Mouse (Mus musculus) inflammation-experienced regulatory T-cells (primary cell): ENCODE measurements around the gene Olfr1337. TPM values are rescaled to one million over a fixed set of nuclear protein-coding genes. Genes with fewer than 3 reads are reported as not detected.

ENCODE experiments used
- polyA plus RNA-seq, 2 experiments: library from polyadenylated mRNA; unstranded; fragments of 100-300 nt; shearing (Covaris generic); gene quantifications; one replicate each; pipeline ENCODE4 v1.2.1; 2017

Gene Olfr1337
- polyA plus RNA-seq, result not detected

GRCm38 (mm10) chr4:118782486-118782885, at the start of gene Olfr1337:
Olfr1337 (minus strand) TSS chr4:118782586.

DNA sequence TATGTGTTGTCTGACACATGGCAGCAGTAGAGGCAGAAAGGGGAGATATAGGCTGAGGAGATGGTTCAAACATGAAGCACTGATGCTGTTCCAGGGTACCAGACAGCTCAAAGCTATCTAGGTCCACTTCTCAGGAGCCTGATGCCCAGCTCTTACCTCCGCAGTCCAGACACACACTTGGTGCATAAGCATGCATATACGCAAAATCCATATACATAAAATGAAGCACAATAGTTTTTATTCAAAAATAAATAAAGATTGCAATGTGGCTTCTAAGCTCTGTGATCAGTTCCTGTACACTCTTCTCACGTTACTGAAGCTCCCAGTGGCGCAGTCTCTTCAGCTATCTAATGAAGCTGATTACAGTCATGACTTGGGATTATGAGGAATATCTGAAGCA, 27.5 kb upstream of the Olfr1337 start, which contains the start of gene Olfr1335:
Gene Olfr1335 (minus strand): TSS at position 101 of the 400 bp plus-strand sequence.

GRCm38 (mm10) chr4:118758637-118759036, 23.7 kb downstream of the Olfr1337 start, which contains the start of gene Olfr1338:
Olfr1338 (minus strand) TSS chr4:118758737.

DNA sequence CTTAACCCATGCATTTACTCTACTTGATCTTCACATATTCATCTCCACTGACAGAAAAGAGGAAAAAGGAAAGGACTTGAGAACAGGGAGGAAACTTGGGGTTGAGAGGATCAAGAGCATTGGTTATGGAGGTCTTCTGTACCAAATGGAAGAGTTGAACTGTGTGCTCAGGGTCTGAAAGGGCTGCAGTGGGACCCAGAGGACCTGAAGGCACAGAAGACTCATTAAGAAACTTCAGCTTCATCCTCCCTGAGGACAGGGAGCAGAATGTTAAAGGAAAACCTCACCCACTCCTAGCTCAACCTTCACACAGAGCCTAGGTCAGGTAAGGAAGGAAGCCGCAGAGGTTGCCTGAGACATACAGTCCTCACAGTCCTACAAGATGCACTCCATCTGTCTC, 50.5 kb downstream of the Olfr1337 start, which contains the start of gene Olfr1339:
Gene Olfr1339 (plus strand): TSS at position 301 of the 400 bp plus-strand sequence.

Other genes starting within 250 kb of the Olfr1337 start
- gene Tmem125, start 238.5 kb downstream of the Olfr1337 start, polyA plus RNA-seq, result under 1 TPM in 1 of 2 experiments, not detected in 1; 0.28 TPM
- gene Cfap57, start 161.8 kb downstream of the Olfr1337 start, polyA plus RNA-seq, result under 1 TPM; 0.08 to 0.42 TPM
- gene Ebna1bp2, start 161.8 kb downstream of the Olfr1337 start, polyA plus RNA-seq, result 100 to 1,000 TPM; 149 to 167 TPM
- not detected for gene Olfr62, start 123.6 kb downstream of the Olfr1337 start, polyA plus RNA-seq
- gene Olfr1342, start 89.8 kb downstream of the Olfr1337 start, polyA plus RNA-seq, result not detected
- gene Olfr1341, start 79.1 kb downstream of the Olfr1337 start, polyA plus RNA-seq, result 1 to 10 TPM in 1 of 2 experiments, under 1 TPM in 1; 0.43 to 2.0 TPM
- gene Olfr1340, start 62.4 kb downstream of the Olfr1337 start, polyA plus RNA-seq, result under 1 TPM in 1 of 2 experiments, not detected in 1; 0.10 TPM
- not detected for gene Olfr1339, start 50.4 kb downstream of the Olfr1337 start, polyA plus RNA-seq
- under 1 TPM in 1 of 2 experiments, not detected in 1; 0.45 TPM for gene Olfr1338, start 23.8 kb downstream of the Olfr1337 start, polyA plus RNA-seq
- gene Olfr1335, start 27.4 kb upstream of the Olfr1337 start, polyA plus RNA-seq, result not detected
- gene Olfr1333, start 53.7 kb upstream of the Olfr1337 start, polyA plus RNA-seq, result not detected
- gene Olfr1331, start 82.1 kb upstream of the Olfr1337 start, polyA plus RNA-seq, result 1 to 10 TPM in 1 of 2 experiments, under 1 TPM in 1; 0.10 to 3.5 TPM
- 1 to 10 TPM in 1 of 2 experiments, under 1 TPM in 1; 0.33 to 1.3 TPM for gene Olfr1330, start 106.0 kb upstream of the Olfr1337 start, polyA plus RNA-seq
- gene Olfr1329, start 134.9 kb upstream of the Olfr1337 start, polyA plus RNA-seq, result not detected
- under 1 TPM in 1 of 2 experiments, not detected in 1; 0.22 TPM for gene Olfr1328, start 156.0 kb upstream of the Olfr1337 start, polyA plus RNA-seq
- under 1 TPM in 1 of 2 experiments, not detected in 1; 0.23 TPM for gene Lao1, start 179.0 kb upstream of the Olfr1337 start, polyA plus RNA-seq